Mouse (Mus musculus) mouse trophoblast stem cell (cell line): ENCODE results near the gene Stx16.

Experiments
- in situ Hi-C, 2 experiments: fragments of 300-500 bp; cut with MseI, MboI; formaldehyde crosslinking; loops; 2 replicates in 1 of 2; 3 replicates in 1 of 2; pipeline ENCODE4 v1.15.1; 2025

Gene Stx16

GRCm38 (mm10) chr2:174076433-174076824, 321 bp downstream of the Stx16 start:
- in situ Hi-C loops = no loop called here

GRCm38 (mm10) chr2:174077004-174077695, 1.0 kb downstream of the Stx16 start:
- in situ Hi-C loops = no loop called here

DNA sequence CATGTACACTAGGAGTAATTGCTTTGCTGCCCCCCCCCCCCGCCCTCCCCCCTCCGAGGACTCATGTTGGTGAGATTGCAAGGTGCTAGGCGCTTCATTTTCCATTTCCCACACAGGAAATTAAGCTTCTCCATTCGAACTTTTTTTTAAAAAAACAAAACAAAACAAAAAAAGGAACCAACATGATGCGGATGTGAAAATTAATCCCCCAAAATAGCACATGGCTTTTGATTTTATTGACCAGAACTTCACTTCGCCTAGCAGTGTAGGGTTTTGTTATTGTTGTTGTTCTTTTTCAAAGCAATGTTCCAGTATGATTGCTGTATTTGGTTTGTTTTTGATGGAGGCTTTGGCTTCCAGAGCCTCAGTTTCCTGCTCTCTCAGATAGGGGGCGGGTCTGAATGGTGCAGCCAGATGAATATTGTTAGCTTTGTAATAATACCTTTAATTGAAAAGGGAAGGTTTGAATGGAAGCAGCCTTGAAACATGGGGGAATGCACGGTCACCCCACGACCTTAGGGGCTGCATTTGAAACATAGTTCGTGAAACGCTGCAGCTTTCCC, 1.7 kb downstream of the Stx16 start:
- in situ Hi-C loops = no loop called here

DNA sequence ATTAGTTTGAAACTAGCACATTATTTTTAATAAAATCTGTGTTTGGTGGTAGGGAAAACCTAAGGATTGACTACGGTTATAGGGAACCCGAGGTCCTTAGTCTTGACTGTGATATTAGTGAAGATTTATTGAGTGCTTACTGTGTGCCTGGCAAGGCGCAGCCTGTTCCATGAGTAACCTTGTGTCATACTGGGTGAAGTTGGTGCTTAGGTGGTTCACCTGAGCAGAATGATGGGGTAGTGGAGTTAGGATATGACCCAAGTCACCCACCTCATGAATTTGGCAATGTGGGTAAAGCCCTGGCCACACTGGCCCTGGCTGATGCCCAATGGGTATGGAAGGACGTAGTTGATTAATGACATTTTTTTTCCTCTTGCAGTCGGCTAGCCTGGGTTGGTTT, 5.7 kb downstream of the Stx16 start:
- in situ Hi-C loops = no loop called here

DNA sequence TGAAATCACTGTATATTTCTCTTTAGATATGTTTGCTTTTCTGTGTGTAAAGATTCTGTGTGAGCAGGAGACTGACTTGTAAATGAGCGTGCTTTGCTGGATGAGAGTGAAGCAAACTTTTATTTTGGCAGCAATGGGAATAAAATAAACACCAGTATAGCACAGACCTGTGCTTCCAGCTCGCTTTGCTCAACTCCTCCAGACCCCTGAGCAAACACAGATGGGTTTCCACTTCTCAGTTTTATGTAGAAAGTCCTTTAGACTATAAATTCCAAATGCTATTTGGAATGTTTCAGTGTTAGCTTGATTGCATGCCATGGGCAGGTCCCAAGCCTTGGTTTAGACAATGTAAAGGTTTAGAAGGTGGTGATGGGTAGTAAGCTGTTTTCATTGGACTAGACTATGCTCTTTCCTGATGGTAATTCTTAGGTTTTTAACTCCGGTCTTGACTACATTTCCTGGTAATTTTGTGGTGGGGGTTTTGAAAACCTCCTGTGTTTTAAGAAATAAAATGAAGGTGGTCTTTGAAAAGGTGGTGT, 6.3 kb downstream of the Stx16 start:
- in situ Hi-C loops = no loop called here

DNA sequence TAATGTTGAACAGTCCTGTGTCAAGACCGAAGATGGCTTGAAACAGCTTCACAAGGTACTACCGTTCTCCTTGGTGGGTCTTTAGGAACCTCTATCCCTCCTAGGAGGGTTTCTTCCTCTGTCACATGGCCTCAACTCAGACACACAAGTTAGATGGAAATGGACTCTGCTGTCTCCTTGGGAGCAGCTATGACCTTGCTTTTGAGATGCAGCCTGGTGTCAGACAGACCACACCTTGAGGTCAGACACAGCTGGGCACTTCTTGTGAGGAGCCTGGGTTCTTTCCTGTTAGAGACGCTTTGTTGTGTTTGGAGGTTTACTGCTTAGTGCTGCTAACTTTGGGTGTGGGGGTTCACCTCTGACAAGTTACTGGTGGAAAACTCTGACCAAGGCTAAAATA, 19.0 kb downstream of the Stx16 start:
- in situ Hi-C loops = no loop called here

DNA sequence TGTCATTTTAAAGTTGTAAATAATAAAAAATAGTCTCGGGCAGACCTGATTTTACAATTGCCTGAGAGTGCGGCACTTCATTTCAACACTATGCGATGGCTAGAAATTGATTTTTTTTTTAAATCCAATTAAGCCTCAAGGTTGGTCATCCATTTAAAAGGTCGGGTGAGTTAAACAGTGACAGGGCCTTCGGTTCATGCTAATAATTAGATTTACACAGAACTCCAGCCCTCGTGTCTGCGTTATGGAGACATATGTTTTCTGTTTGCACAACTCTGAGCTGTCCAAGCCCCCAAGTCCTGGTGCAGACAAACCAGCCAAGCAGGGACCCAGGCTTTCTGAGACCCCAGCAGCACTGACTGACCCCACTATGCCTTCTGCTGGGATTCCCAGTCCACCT, 26.3 kb downstream of the Stx16 start:
- in situ Hi-C loops = no loop called here

- in situ Hi-C loops = no loop called here
These were observed 27.4 kb downstream of the Stx16 start for GRCm38 (mm10) chr2:174103527-174103926.

GRCm38 (mm10) chr2:174107375-174107774, 31.3 kb downstream of the Stx16 start:
- in situ Hi-C loops = no loop called here

DNA sequence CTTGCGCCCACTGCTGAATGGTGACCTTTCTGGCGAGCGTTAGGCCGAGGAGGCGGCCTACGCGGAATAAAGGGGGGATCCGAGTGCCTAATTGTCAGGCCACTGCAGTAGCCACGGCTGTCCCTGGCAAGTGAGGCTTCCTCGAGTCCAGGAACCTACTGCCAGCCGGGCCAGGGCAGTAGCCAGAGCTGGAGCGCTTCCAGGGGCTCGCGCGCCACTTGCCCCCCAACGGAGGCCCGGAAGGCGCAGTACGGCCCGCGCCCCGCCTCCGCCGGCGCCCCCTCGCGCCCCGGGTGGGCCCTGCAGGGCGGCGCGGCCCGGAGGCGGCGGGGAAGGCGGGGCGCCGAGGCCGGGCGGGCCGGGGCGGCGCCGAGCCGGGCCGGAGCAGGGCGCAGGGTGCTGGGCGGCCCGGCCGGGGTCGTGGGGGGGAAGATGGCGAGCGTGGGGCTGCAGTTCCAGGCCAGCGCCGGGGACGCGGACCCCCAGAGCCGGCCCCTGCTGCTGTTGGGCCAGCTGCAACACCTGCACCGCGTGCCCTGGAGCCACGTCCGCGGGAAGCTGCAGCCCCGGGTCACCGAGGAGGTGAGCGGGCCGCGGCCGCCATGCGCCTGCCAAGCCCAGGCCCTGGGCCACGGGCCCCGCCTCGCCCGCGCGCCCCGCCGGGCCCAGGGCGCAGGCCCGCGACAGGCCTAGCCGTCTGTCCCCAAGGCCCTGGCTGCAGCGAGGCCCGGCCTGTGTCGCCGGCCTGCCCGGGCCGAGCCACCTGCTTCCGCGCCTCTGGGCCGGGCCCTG, 34.1 kb downstream of the Stx16 start, which contains the start of gene Npepl1:
Npepl1 (plus strand) TSS at position 359 of the 792 bp plus-strand sequence.
- in situ Hi-C loops = no loop called here

DNA sequence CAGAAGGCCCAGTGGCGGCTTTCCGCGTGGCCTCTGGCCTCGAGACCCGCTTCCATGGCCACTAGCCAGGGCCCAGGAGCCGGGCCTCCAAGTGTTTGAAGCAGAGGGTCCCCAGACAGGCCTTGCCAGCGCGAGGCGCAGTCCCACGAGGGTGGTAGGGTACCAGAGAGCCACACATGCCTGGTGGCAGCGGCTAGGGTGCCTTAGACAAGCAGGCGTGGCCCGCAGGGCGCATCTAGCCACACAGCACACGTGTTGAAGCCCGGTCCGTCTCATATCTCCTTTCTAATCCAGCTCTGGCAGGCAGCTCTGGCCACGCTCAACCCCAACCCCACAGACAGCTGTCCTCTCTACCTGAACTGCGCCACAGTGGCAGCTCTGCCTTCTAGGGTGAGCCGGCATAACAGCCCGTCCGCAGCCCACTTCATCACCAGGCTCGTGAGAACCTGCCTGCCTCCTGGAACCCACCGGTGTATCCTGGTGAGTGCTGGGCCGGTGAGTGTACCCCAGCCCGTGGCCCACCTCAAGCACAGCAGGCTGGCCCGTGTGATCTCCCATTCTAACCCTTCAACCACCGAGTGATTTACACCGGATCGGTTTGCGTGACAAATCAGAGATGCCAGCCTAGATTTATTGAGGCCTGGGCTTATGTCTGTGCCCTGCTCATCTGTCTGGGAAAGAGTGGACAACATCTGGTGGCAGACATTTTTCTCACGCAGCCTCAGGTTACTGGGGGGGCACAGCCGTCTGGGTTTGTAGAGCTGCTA, 34.9 kb downstream of the Stx16 start:
- in situ Hi-C loops = no loop called here

DNA sequence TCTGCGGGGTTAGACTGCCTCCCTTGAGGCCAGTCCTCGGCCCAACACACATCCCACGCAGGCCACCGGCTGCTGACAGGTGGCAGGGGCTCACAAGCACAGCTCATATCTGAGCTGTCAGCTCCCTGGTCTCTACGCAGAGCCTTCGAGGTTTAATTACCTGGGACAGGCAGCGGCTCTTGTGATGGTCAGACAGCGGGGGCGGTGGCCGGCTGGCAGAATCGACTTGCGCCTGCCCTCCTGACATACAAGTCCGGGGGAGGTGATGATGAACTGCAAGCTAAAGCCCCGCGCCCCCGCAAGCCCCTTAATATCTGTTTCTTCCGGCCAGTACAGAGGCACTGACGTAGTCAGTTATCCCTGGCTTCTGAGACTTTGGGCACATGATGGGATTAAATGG, 36.8 kb downstream of the Stx16 start:
- in situ Hi-C loops = no loop called here

DNA sequence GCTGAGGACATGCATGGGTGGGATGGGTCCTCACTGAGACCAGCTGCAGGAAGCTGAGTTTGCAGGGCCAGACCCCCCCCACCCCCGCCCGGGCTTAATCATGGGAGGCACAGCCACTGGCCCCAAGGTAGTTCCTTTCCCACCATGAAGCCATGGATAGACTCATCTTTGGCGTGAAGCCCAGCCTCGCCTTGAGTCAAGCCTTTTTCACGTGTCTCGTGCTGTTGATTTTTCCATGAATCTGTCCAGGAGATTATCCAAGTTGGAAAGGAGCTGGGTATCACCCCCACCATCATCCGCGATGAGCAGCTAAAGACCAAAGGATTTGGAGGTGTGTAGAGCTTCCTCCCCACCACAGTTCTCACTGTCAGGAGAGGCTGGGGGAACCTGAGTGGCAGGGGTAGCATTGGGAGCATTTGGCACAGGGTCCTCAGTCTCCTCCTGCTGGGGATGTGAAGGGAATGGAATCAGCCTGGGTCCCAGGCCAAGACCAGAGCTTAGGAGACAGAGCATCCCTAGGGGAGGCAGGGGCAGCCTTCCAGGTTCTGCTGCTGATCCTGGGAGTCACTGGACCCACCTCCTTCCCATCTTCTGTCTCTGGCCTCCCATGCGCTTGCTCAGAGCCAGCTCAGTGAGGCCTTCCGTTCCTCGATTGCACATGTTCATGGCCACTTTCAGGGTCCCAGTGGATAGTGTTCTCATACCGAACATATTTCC, 38.2 kb downstream of the Stx16 start:
- in situ Hi-C loops = no loop called here

- in situ Hi-C loops = no loop called here
These were observed 40.8 kb downstream of the Stx16 start for GRCm38 (mm10) chr2:174116929-174117328.

DNA sequence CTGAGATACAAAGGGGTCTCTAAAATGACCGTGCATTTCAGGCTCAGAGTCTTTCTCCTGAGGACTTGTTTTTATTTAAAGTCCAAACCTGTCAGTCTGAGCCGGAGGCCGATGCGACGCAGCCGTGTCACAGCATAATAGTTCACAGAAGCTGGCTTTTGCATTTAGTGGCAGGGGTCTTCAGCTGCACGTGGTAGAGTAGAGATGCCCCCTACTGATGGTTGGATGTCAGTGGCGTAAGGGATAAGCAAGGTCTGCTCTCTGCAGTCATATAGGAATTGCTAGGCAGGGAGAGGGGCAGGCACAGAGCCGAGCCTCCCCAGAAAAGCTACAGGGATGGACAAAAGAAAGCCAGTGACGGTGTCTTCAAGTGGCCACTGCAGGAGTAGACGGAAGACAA, 42.0 kb downstream of the Stx16 start:
- in situ Hi-C loops = no loop called here

- in situ Hi-C loops = no loop called here
These were observed 43.2 kb downstream of the Stx16 start for GRCm38 (mm10) chr2:174119259-174119658.

GRCm38 (mm10) chr2:174120631-174121030, 44.5 kb downstream of the Stx16 start:
- in situ Hi-C loops = no loop called here

GRCm38 (mm10) chr2:174121411-174121947, 45.4 kb downstream of the Stx16 start:
- in situ Hi-C loops = no loop called here

- in situ Hi-C loops = no loop called here
These were observed 46.2 kb downstream of the Stx16 start for GRCm38 (mm10) chr2:174122331-174122730.

DNA sequence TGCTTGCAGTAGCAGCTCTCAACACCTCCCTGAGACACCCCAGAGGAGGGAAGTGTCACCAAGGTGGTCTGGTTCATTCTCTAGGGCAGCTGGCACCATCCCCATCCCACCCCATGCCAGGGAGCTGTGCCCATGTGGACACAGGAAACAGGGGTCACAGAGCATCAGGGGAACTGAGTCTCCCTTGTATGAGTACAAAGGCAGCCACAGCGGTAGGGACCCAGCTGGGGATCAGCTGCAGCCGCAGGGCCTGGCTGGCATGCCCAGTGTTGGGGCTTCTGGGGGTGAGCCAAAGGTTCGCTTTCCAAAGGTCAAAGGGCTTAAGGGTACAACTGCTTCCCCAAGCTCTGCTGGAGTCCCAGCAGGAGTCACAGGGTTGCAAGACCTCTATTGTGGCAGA, 47.6 kb downstream of the Stx16 start:
- in situ Hi-C loops = no loop called here
